Mouse (Mus musculus) liver, adult 2 months (tissue): ENCODE results near the gene Zfp652.

Source experiments
- CTCF ChIP-seq: fragments of 200-500 bp; IDR thresholded peaks from 2 replicates; pipeline ENCODE4 v1.5.1; 2011; ENCODE audit warnings: low read depth, low read length, control low read depth
- POLR2A ChIP-seq: fragments of 200-500 bp; IDR thresholded peaks from 2 replicates; pipeline ENCODE4 v1.6.1; 2011; ENCODE audit warnings: low read length, control low read depth; ENCODE audit not compliant: insufficient read depth; ENCODE audit errors: extremely low read depth

DNA sequence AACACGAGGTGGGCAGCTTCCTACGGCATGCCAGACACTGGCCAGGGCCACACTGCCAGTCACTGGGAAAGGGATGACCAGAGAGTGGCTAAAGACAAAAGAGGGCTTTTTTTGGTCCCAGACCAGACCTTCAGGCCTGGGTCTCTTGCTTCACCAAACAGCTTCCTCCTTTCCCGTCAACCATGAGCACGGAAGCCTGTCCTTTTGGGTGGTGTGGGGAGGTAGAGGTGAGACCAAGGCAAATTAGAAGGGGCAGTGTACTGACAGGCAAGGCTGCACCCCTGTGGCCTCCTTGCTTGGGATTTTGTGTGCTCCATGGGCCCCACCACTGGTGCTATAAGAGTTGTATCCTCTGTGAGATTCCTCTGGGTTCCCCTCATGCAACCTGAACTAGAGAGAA lies 126.1 kb downstream of the Zfp652 start:
- TF ChIP-seq CTCF (no peak), POLR2A (no peak)
